Mouse (Mus musculus): Measurements from ENCODE around the gene Cnpy3. TPM values are rescaled to one million over a fixed set of nuclear protein-coding genes. Genes with fewer than 3 reads are reported as not detected.

The Cnpy3 gene
- polyA plus RNA-seq, 1 experiment from 2014 or later, result 75.6 TPM

GRCm38 (mm10) chr17:46713849-46714248 lies 38.2 kb downstream of the Cnpy3 start:
- no peak overlapping the region for H3K4me2 ChIP-seq (ENCODE audit: low read depth, low read length)
- no peaks in the 10 kb centered on the region for H3K9me3 ChIP-seq (ENCODE audit: control insufficient read depth, low read length)
- 86% methylated on average over 9 of the region's 9 CpGs for WGBS
- no peak for ATAC-seq
- H3K27ac ChIP-seq (ENCODE audit: low read length), result no peak overlapping the region
- H3K9ac ChIP-seq (ENCODE audit: low read depth, low read length), result no peak overlapping the region
- no peaks in the 10 kb centered on the region for H3K27me3 ChIP-seq (replicated peaks; ENCODE audit: control insufficient read depth, insufficient read depth, low read length)
- peaks cover 10% of the 10 kb centered on the region for H3K36me3 ChIP-seq (ENCODE audit: control insufficient read depth, insufficient read depth, low read length)
- no peak overlapping the region for H3K4me3 ChIP-seq (ENCODE audit: low read length)
- peaks cover 8% of the 10 kb centered on the region for H3K4me1 ChIP-seq (ENCODE audit: control insufficient read depth, insufficient read depth, low read length)

GRCm38 (mm10) chr17:46712442-46712841 lies 39.6 kb downstream of the Cnpy3 start:
- 56% methylated on average over 7 of the region's 7 CpGs for WGBS
- H3K9ac ChIP-seq (ENCODE audit: low read depth, low read length), result peak overlapping the region; percentile 96
- peaks cover 8% of the 10 kb centered on the region for H3K4me1 ChIP-seq (ENCODE audit: control insufficient read depth, insufficient read depth, low read length)
- peak overlapping the region; percentile 71 for H3K4me2 ChIP-seq (ENCODE audit: low read depth, low read length)
- H3K27ac ChIP-seq (ENCODE audit: low read length), result no peak overlapping the region
- H3K9me3 ChIP-seq (ENCODE audit: control insufficient read depth, low read length), result no peaks in the 10 kb centered on the region
- H3K4me3 ChIP-seq (ENCODE audit: low read length), result peak overlapping the region; percentile 91
- H3K27me3 ChIP-seq (replicated peaks; ENCODE audit: control insufficient read depth, insufficient read depth, low read length), result no peaks in the 10 kb centered on the region
- no peak for ATAC-seq
- H3K36me3 ChIP-seq (ENCODE audit: control insufficient read depth, insufficient read depth, low read length), result peaks cover 10% of the 10 kb centered on the region

- Histone ChIP-seq H3K36me3 (ENCODE audit: control insufficient read depth, insufficient read depth, low read length) (peaks cover 10% of the 10 kb centered on the region), H3K9ac (ENCODE audit: low read depth, low read length) (peak overlapping the region; percentile 96), H3K27ac (ENCODE audit: low read length) (peak overlapping the region; percentile 72), H3K9me3 (ENCODE audit: control insufficient read depth, low read length) (no peaks in the 10 kb centered on the region), H3K4me2 (ENCODE audit: low read depth, low read length) (peak overlapping the region; percentile 71), H3K27me3 (replicated peaks; ENCODE audit: control insufficient read depth, insufficient read depth, low read length) (no peaks in the 10 kb centered on the region), H3K4me3 (ENCODE audit: low read length) (peak overlapping the region; percentile 91), H3K4me1 (ENCODE audit: control insufficient read depth, insufficient read depth, low read length) (peaks cover 8% of the 10 kb centered on the region)
- ATAC-seq, result peak; percentile 68
- under 1% methylated on average over 76 of the region's 76 CpGs for WGBS
Observed at GRCm38 (mm10) chr17:46711612-46712271, 40.3 kb downstream of the Cnpy3 start.

- Histone ChIP-seq H3K4me3 (ENCODE audit: low read length) (peak within 1 kb of the TSS; percentile 91), H3K4me2 (ENCODE audit: low read depth, low read length) (peak within 1 kb of the TSS; percentile 71), H3K27ac (ENCODE audit: low read length) (peak within 1 kb of the TSS; percentile 72), H3K36me3 (ENCODE audit: control insufficient read depth, insufficient read depth, low read length) (peaks cover 10% of the 10 kb centered on the region), H3K4me1 (ENCODE audit: control insufficient read depth, insufficient read depth, low read length) (peaks cover 8% of the 10 kb centered on the region), H3K27me3 (replicated peaks; ENCODE audit: control insufficient read depth, insufficient read depth, low read length) (no peaks in the 10 kb centered on the region), H3K9me3 (ENCODE audit: control insufficient read depth, low read length) (no peaks in the 10 kb centered on the region), H3K9ac (ENCODE audit: low read depth, low read length) (peak within 1 kb of the TSS; percentile 96)
- ATAC-seq, result peak; percentile 93
- WGBS, result 7% methylated on average over 36 of the region's 36 CpGs
Observed at GRCm38 (mm10) chr17:46710959-46711597, 40.9 kb downstream of the Cnpy3 start, which contains the start of gene Pex6. Gene Pex6 (plus strand): TSS chr17:46711463.

GRCm38 (mm10) chr17:46706375-46707089 lies 45.5 kb downstream of the Cnpy3 start:
- no peak for ATAC-seq
- Histone ChIP-seq H3K36me3 (ENCODE audit: control insufficient read depth, insufficient read depth, low read length) (no peaks in the 10 kb centered on the region), H3K4me1 (ENCODE audit: control insufficient read depth, insufficient read depth, low read length) (peaks cover 19% of the 10 kb centered on the region), H3K4me3 (ENCODE audit: low read length) (no peak overlapping the region), H3K4me2 (ENCODE audit: low read depth, low read length) (no peak overlapping the region), H3K27me3 (replicated peaks; ENCODE audit: control insufficient read depth, insufficient read depth, low read length) (no peaks in the 10 kb centered on the region), H3K9me3 (ENCODE audit: control insufficient read depth, low read length) (no peaks in the 10 kb centered on the region), H3K9ac (ENCODE audit: low read depth, low read length) (no peak overlapping the region), H3K27ac (ENCODE audit: low read length) (no peak overlapping the region)
- WGBS, result 92% methylated on average over 14 of the region's 14 CpGs

- peak within 1 kb of the TSS; percentile 92 for H3K9ac ChIP-seq (ENCODE audit: low read depth, low read length)
- H3K4me3 ChIP-seq (ENCODE audit: low read length), result peak within 1 kb of the TSS; percentile 86
- H3K36me3 ChIP-seq (ENCODE audit: control insufficient read depth, insufficient read depth, low read length), result 0 out of 2 replicates have a peak, but pooled peaks cover 2% of the 10 kb centered on the region
- H3K27ac ChIP-seq (ENCODE audit: low read length), result peak within 1 kb of the TSS; percentile 93
- no peaks in the 10 kb centered on the region for H3K27me3 ChIP-seq (replicated peaks; ENCODE audit: control insufficient read depth, insufficient read depth, low read length)
- under 1% methylated on average over 48 of the region's 48 CpGs for WGBS
- H3K4me2 ChIP-seq (ENCODE audit: low read depth, low read length), result peak within 1 kb of the TSS; percentile 79
- ATAC-seq, result peak; percentile 96
- no peaks in the 10 kb centered on the region for H3K9me3 ChIP-seq (ENCODE audit: control insufficient read depth, low read length)
- peaks cover 19% of the 10 kb centered on the region for H3K4me1 ChIP-seq (ENCODE audit: control insufficient read depth, insufficient read depth, low read length)
Observed at GRCm38 (mm10) chr17:46704887-46705835, 46.9 kb downstream of the Cnpy3 start, which contains the start of gene Ppp2r5d. Gene Ppp2r5d (minus strand): TSS chr17:46705111.

- Histone ChIP-seq H3K27me3 (replicated peaks; ENCODE audit: control insufficient read depth, insufficient read depth, low read length) (no peaks in the 10 kb centered on the region), H3K9me3 (ENCODE audit: control insufficient read depth, low read length) (no peaks in the 10 kb centered on the region), H3K36me3 (ENCODE audit: control insufficient read depth, insufficient read depth, low read length) (0 out of 2 replicates have a peak, but pooled peaks cover 2% of the 10 kb centered on the region), H3K27ac (ENCODE audit: low read length) (peak overlapping the region; percentile 93), H3K9ac (ENCODE audit: low read depth, low read length) (peak overlapping the region; percentile 92), H3K4me2 (ENCODE audit: low read depth, low read length) (peak overlapping the region; percentile 70), H3K4me3 (ENCODE audit: low read length) (peak overlapping the region; percentile 86), H3K4me1 (ENCODE audit: control insufficient read depth, insufficient read depth, low read length) (peaks cover 21% of the 10 kb centered on the region)
- peak; percentile 84 for ATAC-seq
- WGBS, result 2% methylated on average over 41 of the region's 41 CpGs
Observed at GRCm38 (mm10) chr17:46703971-46704886, 47.8 kb downstream of the Cnpy3 start.

GRCm38 (mm10) chr17:46702506-46702905 lies 49.5 kb downstream of the Cnpy3 start:
- no peak for ATAC-seq
- Histone ChIP-seq H3K4me3 (ENCODE audit: low read length) (no peak overlapping the region), H3K9me3 (ENCODE audit: control insufficient read depth, low read length) (no peaks in the 10 kb centered on the region), H3K4me2 (ENCODE audit: low read depth, low read length) (no peak overlapping the region), H3K9ac (ENCODE audit: low read depth, low read length) (peak overlapping the region; percentile 92; the same call in 1 of the 2 replicates), H3K27me3 (replicated peaks; ENCODE audit: control insufficient read depth, insufficient read depth, low read length) (no peaks in the 10 kb centered on the region), H3K36me3 (ENCODE audit: control insufficient read depth, insufficient read depth, low read length) (0 out of 2 replicates have a peak, but pooled peaks cover 2% of the 10 kb centered on the region), H3K4me1 (ENCODE audit: control insufficient read depth, insufficient read depth, low read length) (peaks cover 27% of the 10 kb centered on the region), H3K27ac (ENCODE audit: low read length) (no peak overlapping the region)
- 86% methylated on average over 5 of the region's 5 CpGs for WGBS

Measured in intestine, embryonic 16.5 days (tissue).